Mouse (Mus musculus): ENCODE measurements around the gene Pif1.

DNA sequence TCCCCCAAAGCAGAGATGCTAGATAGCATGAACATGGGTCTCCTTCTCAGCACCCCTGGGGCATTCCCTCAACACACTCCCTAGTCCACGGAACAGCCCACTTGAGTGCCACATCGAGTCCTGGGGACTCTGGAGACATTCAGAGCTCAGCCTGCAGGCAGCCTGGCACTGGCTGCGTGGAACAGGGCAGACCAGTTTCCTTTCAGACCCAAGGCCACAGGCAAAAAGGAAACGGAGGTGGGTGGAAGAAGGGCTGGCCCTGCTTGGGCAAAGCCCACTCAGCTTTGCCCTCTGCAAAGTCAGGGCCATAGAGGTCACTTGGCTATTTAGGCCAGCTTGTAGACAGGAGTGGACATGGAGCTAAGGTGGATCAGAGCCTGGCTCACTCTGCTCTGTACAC is 39.1 kb upstream of the Pif1 start:
- TF ChIP-seq POLR2A (IDR thresholded peaks at IDR 0.05; ENCODE audit: low read depth, low read length) (no peak), CTCF (conservative IDR thresholded peaks at IDR 0.05; ENCODE audit: insufficient read depth, insufficient read length, low read depth, low read length) (no peak)
